Mouse (Mus musculus): ENCODE data around the gene Gas2l3. TPM values are rescaled to one million over a fixed set of nuclear protein-coding genes. Genes with fewer than 3 reads are reported as not detected.

Gas2l3 gene
- polyA plus RNA-seq, 1 experiment from 2014 or later: 10.8 TPM

DNA sequence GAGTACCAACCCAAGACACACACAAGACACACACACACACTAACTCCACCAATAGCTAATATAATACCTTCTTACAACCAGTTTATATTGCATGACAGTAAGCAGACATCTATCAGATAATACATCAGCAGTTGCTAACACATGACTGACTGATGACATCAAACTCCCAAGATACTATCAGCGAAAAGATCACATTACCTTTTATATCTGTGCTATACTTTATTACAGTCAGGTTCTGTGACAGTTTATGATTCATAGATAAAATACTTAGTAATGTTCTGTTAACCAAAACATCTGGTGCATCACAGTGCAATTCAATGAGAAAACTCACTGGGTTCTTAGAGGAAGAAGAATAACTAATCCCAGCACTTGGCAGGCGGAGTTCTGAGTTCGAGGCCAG lies 1.8 kb downstream of the Gas2l3 start:
- H3K27me3 ChIP-seq: peaks cover 47% of the 10 kb centered on the region

DNA sequence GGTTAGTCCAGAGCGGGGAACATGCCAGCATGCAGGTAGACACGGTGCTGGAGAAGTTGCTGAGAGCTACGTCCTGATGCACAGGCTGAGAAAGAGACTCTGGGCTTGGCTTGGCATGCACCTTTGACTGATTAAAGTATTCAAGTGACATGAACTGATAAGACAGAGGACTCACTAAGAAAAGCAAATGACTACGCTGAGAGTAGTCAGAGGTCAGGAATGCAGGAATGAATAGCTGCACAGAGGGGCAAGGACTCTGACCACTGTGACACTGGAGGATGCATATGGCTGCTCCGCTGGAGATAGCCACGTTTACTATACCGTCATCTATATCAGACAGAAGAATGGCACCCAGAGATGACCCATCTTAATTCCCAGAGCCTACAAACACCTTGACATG lies 4.4 kb downstream of the Gas2l3 start:
- Histone ChIP-seq H3K9me3 (replicated peaks) (no peaks in the 10 kb centered on the region), H3K36me3 (no peaks in the 10 kb centered on the region), H3K27ac (no peak overlapping the region), H3K9ac (no peak overlapping the region), H3K4me2 (replicated peaks) (no peak overlapping the region), H3K27me3 (peaks cover 49% of the 10 kb centered on the region), H3K4me1 (peaks cover 18% of the 10 kb centered on the region), H3K4me3 (no peak overlapping the region)
- ATAC-seq (ENCODE audit: low FRiP score): no peak
- 81% methylated on average over 7 of the region's 7 CpGs for WGBS

More for the DNA sequence above, 1.8 kb downstream of the Gas2l3 start:
- 95% methylated on average over 3 of the region's 3 CpGs for WGBS
- no peak overlapping the region for H3K4me2 ChIP-seq (replicated peaks)
- H3K4me3 ChIP-seq: no peak overlapping the region
- H3K4me1 ChIP-seq: peaks cover 8% of the 10 kb centered on the region; the same call in 1 of the 2 replicates
- no peak overlapping the region for H3K27ac ChIP-seq
- H3K9me3 ChIP-seq (replicated peaks): no peaks in the 10 kb centered on the region
- no peak for ATAC-seq (ENCODE audit: low FRiP score)
- H3K36me3 ChIP-seq: no peaks in the 10 kb centered on the region
- H3K9ac ChIP-seq: no peak overlapping the region

DNA sequence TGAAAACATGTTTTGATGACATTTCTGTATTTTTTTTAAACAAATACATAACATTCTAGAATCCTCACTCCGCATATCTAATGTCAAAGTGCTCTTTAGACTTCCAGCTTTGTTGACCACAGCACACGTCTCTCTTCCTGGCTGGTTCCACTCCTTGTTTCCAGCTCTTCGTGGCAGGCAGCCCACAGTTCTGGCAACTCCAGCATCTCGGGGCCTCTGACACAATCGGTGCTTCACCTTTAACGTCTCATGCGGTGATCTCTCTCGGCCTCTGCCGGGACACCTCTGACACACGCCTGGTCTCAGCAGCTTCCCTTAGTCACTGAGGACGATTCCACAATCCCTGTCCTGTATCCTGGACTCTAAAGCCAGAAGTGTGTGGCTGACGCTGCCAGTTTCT lies 5.8 kb downstream of the Gas2l3 start:
- H3K4me2 ChIP-seq (replicated peaks): no peak overlapping the region
- no peaks in the 10 kb centered on the region for H3K36me3 ChIP-seq
- no peak overlapping the region for H3K27ac ChIP-seq
- peaks cover 16% of the 10 kb centered on the region for H3K4me1 ChIP-seq
- H3K9ac ChIP-seq: no peak overlapping the region
- ATAC-seq (ENCODE audit: low FRiP score): no peak
- H3K9me3 ChIP-seq (replicated peaks): no peaks in the 10 kb centered on the region
- H3K27me3 ChIP-seq: peaks cover 53% of the 10 kb centered on the region
- H3K4me3 ChIP-seq: no peak overlapping the region
- WGBS: 80% methylated on average over 12 of the region's 12 CpGs

DNA sequence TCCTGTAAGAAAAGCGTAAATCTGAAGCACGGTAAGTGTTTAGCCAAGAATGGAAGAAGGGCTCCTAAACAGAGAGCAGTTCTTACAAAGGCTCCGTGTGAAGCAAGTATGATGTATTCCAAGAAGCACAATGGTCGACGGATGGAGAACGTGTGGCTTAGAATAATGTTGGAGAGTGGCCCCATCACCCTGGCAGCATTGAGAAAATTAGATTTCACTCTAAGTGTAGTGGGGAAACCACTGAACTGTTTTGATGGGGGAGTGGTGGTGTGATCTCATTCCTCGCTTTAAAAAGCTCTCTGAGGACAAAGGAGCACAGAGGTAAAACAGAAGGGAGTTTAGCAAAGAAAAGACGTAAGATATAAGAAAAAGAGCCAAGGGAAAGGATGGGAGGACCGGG lies 6.3 kb downstream of the Gas2l3 start:
- no peak overlapping the region for H3K9ac ChIP-seq
- no peaks in the 10 kb centered on the region for H3K9me3 ChIP-seq (replicated peaks)
- 55% methylated on average over 9 of the region's 9 CpGs for WGBS
- peaks cover 56% of the 10 kb centered on the region for H3K27me3 ChIP-seq
- ATAC-seq (ENCODE audit: low FRiP score): no peak
- H3K27ac ChIP-seq: no peak overlapping the region
- no peaks in the 10 kb centered on the region for H3K36me3 ChIP-seq
- H3K4me3 ChIP-seq: no peak overlapping the region
- H3K4me1 ChIP-seq: peaks cover 11% of the 10 kb centered on the region
- no peak overlapping the region for H3K4me2 ChIP-seq (replicated peaks)

DNA sequence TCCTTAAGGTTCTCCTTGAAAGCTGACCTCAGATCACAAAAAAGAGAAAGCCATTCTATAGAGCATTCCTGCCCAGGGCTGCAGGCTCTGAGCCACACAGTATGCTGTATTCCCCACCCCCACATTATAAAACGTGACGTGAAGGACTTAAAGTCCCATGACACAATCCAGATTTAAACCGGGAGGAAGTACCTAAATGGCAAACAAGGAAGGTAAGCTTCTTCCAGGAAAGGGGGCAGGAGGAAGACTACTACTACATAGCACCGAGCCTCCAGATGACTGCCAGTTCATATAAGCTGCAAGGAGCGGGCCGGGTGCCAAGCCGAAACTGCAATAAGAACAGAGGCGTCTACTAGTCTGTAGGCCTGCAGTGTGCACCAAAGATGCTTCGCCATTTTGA lies 7.8 kb downstream of the Gas2l3 start:
- H3K9me3 ChIP-seq (replicated peaks): no peaks in the 10 kb centered on the region
- H3K4me1 ChIP-seq: peaks cover 11% of the 10 kb centered on the region
- no peak overlapping the region for H3K9ac ChIP-seq
- no peak overlapping the region for H3K4me3 ChIP-seq
- no peaks in the 10 kb centered on the region for H3K36me3 ChIP-seq
- WGBS: 71% methylated on average over 9 of the region's 9 CpGs
- no peak overlapping the region for H3K27ac ChIP-seq
- ATAC-seq (ENCODE audit: low FRiP score): no peak
- H3K27me3 ChIP-seq: peaks cover 53% of the 10 kb centered on the region
- no peak overlapping the region for H3K4me2 ChIP-seq (replicated peaks)

DNA sequence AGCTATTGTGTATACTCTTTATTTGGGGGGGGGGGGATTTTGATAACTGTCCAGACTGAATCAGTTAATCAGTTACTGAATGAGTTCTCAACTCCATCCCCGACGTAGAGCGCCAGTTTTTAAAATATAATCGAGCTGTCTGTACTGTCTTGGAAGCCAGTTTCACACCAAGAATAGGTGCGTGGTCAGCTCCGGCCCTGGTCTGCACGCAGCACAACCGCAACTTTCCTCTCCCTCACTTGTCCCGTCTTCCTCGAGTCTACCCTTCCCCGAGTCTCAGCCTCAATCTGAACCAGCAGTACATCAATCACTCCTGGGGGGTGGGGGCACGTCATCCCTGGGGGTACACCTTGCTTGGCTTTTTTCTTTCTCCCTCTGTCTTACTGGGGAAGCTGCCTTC lies 8.4 kb downstream of the Gas2l3 start:
- Histone ChIP-seq H3K36me3 (no peaks in the 10 kb centered on the region), H3K27me3 (peaks cover 49% of the 10 kb centered on the region), H3K4me3 (no peak overlapping the region), H3K9ac (no peak overlapping the region), H3K4me1 (peaks cover 11% of the 10 kb centered on the region), H3K4me2 (replicated peaks) (peak overlapping the region; percentile 35), H3K9me3 (replicated peaks) (no peaks in the 10 kb centered on the region), H3K27ac (no peak overlapping the region)
- 47% methylated on average over 12 of the region's 12 CpGs for WGBS
- peak; percentile 48; the same call in 1 of the 2 replicates for ATAC-seq (ENCODE audit: low FRiP score)

DNA sequence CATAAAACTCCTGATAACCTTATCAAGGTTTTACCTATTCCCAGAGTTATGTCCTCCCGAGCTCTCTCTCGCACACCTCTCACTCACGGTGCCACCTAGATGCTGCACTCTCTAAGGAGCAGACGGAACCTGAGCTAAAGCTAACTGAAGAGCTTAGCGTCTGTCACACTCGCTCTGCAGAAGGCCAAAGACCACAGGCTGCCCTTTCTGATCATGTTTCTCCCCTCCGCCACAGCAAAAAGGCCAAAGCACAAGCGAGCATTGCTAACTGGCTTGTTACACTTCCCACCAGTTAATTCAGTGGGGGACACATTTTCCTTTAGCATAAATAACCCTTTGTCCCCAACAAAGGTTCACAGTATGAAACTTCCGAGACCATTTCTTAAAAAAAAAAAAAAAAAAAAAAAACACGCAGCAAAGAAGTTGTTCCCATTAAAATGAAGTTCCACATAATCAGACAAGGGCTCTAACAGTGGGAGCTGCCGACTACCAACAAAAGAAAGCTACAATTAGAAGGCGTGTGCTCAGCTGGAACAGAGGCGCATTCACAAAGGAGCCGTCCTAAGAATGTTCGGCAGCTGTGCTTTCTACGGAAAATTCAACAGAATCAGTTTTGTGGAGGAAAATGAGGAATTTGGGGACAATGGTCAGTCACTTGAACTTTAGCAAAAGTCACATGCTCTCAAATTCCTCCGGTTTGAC lies 9.1 kb downstream of the Gas2l3 start:
- no peak overlapping the region for H3K4me3 ChIP-seq
- peak overlapping the region; percentile 35 for H3K4me2 ChIP-seq (replicated peaks)

DNA sequence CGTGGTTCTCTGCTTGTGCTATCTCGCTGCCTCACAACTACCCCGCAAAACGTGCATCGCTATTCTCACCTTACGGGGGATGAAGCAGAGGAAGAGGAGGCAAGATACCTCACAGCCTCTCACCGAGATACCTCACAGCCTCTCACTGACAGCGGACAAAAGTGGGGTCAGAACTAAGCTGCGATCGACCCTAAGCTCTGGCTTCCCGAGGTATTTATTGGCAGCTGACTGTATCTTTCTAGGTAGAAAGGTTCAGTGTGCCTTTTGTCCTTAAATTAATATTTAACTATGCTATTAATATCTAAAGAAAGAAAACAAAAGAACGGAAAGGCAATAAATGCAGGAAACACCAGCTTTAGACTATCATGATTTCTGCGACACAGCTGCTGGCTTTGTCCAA lies 11.0 kb downstream of the Gas2l3 start:
- no peaks in the 10 kb centered on the region for H3K9me3 ChIP-seq (replicated peaks)
- H3K36me3 ChIP-seq: peaks cover 8% of the 10 kb centered on the region; the same call in 1 of the 2 replicates
- WGBS: 85% methylated on average over 13 of the region's 13 CpGs
- H3K9ac ChIP-seq: no peak overlapping the region
- H3K4me2 ChIP-seq (replicated peaks): no peak overlapping the region
- H3K4me3 ChIP-seq: no peak overlapping the region
- peaks cover 35% of the 10 kb centered on the region for H3K27me3 ChIP-seq
- no peak overlapping the region for H3K27ac ChIP-seq
- ATAC-seq (ENCODE audit: low FRiP score): no peak
- peaks cover 11% of the 10 kb centered on the region for H3K4me1 ChIP-seq

More for the DNA sequence above, 9.1 kb downstream of the Gas2l3 start:
- H3K4me1 ChIP-seq: peaks cover 11% of the 10 kb centered on the region
- peak overlapping the region; percentile 8; the same call in 1 of the 2 replicates for H3K9ac ChIP-seq
- H3K27ac ChIP-seq: no peak overlapping the region
- 20% methylated on average over 17 of the region's 17 CpGs for WGBS
- H3K27me3 ChIP-seq: peaks cover 48% of the 10 kb centered on the region
- no peaks in the 10 kb centered on the region for H3K9me3 ChIP-seq (replicated peaks)
- no peaks in the 10 kb centered on the region for H3K36me3 ChIP-seq
- ATAC-seq (ENCODE audit: low FRiP score): no peak

DNA sequence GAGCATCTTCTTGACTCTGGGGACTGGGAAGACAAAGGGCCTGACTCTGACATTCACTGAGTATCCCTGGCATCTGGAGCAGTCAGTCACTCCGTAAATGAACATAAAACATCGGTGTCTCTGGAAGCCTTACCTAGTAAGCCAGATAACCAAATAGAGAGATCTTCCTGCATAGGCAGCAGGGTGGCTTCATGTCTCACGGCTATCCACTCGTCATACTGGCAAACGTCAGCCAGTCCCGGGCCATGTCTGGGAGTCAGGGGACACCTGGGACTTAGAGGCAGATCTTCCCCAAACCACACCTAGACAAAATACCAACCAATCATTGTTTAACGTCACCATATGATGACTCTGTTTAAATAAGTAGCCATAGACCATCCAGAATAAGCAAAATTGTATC lies 13.0 kb downstream of the Gas2l3 start:
- no peak overlapping the region for H3K4me3 ChIP-seq
- H3K4me2 ChIP-seq (replicated peaks): no peak overlapping the region
- WGBS: 90% methylated on average over 7 of the region's 7 CpGs
- no peak overlapping the region for H3K9ac ChIP-seq
- H3K27ac ChIP-seq: no peak overlapping the region
- peaks cover 8% of the 10 kb centered on the region for H3K36me3 ChIP-seq
- peaks cover 27% of the 10 kb centered on the region for H3K27me3 ChIP-seq
- H3K4me1 ChIP-seq: peaks cover 11% of the 10 kb centered on the region
- H3K9me3 ChIP-seq (replicated peaks): no peaks in the 10 kb centered on the region
- ATAC-seq (ENCODE audit: low FRiP score): no peak

DNA sequence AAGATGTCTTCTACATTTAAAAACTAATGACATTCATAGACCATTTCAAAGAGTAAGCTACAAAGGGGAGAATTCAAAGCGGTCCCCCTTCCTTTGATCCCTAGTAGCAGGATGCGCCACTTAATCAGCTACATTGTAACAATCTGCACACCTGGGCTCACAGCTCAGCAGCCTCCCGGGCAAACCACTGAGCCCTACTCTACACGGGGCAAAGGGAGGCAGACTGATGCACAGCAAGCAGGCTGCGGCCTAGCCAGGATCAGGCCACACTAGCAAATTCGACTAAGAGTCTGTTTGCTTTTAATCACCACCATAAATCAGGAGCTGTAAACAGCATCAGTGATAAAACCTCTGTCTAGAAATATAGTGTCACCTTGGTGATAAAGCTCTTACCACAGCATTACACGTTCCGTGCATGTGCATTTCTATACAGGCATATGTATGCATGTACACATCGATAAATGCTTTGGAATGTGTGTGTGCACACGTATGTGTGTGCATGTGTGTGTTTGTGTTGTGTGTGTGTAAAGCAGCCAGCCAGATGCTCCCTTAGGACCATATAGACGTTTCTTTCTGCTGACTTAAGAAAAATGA lies 18.9 kb downstream of the Gas2l3 start:
- no peak for ATAC-seq (ENCODE audit: low FRiP score)
- 87% methylated on average over 11 of the region's 11 CpGs for WGBS
- Histone ChIP-seq H3K27ac (no peak overlapping the region), H3K4me2 (replicated peaks) (no peak overlapping the region), H3K27me3 (peaks cover 5% of the 10 kb centered on the region; the same call in 1 of the 2 replicates), H3K9ac (no peak overlapping the region), H3K9me3 (replicated peaks) (no peaks in the 10 kb centered on the region), H3K4me3 (no peak overlapping the region), H3K36me3 (peaks cover 21% of the 10 kb centered on the region), H3K4me1 (no peaks in the 10 kb centered on the region)

DNA sequence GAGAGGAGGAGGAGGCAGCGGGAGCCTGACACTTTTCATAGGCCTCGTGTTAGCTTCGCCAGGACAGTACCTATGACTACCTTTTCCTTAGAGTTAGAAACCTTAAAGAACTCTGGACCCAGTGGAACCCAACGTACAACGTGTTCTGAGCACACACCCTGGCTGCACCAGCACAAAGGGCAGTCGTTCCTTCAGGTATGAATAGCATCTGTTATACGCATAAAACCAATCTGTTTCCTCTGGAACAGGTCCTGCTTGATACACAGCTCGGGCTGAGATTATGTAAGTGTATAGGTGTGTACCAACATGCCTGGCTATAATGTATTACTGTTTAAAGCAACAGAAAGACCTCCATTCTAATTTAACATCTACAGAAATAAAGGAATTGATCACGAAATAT lies 19.6 kb downstream of the Gas2l3 start:
- Histone ChIP-seq H3K4me1 (no peaks in the 10 kb centered on the region), H3K4me3 (no peak overlapping the region)
- WGBS: 89% methylated on average over 9 of the region's 9 CpGs

DNA sequence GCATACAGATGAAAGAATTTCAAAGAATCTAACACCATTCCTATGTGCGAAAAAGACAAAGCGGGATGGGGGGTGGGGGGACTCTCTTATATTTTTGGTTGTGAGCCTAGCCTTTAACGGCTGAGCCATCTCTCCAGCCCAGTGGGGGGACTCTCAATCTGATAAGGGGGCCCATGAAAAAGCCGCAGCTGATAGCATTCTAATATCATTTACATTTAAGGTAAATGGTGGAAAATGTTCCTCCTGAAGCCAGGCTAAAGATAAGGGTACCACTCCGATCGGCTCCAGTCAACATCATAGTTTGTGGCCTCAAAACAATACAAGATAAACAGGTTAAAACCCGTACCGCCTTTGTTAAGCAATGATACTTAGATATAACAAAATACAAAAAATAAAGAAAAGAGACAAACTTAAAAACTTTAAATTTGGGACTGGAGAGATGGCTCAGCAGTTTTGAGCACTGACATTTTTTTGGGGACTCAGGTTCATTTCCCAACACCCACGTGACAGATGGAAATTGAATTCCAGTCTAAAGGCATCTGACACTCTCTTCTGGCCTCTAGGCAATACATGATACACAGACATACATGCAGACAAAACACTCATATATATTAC lies 20.5 kb downstream of the Gas2l3 start:
- Histone ChIP-seq H3K4me1 (no peaks in the 10 kb centered on the region), H3K36me3 (peaks cover 15% of the 10 kb centered on the region; the same call in 1 of the 2 replicates), H3K27ac (no peak overlapping the region), H3K4me2 (replicated peaks) (no peak overlapping the region), H3K9me3 (replicated peaks) (no peaks in the 10 kb centered on the region), H3K4me3 (no peak overlapping the region), H3K9ac (no peak overlapping the region), H3K27me3 (no peaks in the 10 kb centered on the region)
- no peak for ATAC-seq (ENCODE audit: low FRiP score)
- WGBS: 93% methylated on average over 9 of the region's 9 CpGs

More for the DNA sequence above, 19.6 kb downstream of the Gas2l3 start:
- H3K4me2 ChIP-seq (replicated peaks): no peak overlapping the region
- H3K36me3 ChIP-seq: peaks cover 21% of the 10 kb centered on the region
- ATAC-seq (ENCODE audit: low FRiP score): no peak
- no peaks in the 10 kb centered on the region for H3K9me3 ChIP-seq (replicated peaks)
- no peaks in the 10 kb centered on the region for H3K27me3 ChIP-seq
- no peak overlapping the region for H3K9ac ChIP-seq
- H3K27ac ChIP-seq: no peak overlapping the region
